Mouse (Mus musculus) kidney, adult 18-20 months (tissue): Measurements from ENCODE around the gene Sos1.
"Not testable (repeated sequence)": the region's sequence is repeated elsewhere in the genome, so short reads cannot be mapped to it uniquely, and the experiment has no call there.

Source experiments
- DNase-seq: peaks from one replicate; pipeline ENCODE4 v3.0.0; 2021

Gene Sos1

GRCm38 (mm10) chr17:80418572-80419210 is 61.6 kb downstream of the Sos1 start:
- no peak for DNase-seq

GRCm38 (mm10) chr17:80411182-80411581 is 69.1 kb downstream of the Sos1 start:
- DNase-seq = no peak

- no peak for DNase-seq
Observed at GRCm38 (mm10) chr17:80398243-80398642, 82.0 kb downstream of the Sos1 start.

GRCm38 (mm10) chr17:80391423-80392403 is 88.5 kb downstream of the Sos1 start:
- peak; percentile 55 for DNase-seq

GRCm38 (mm10) chr17:80390024-80390423 is 90.2 kb downstream of the Sos1 start:
- DNase-seq = no peak

- DNase-seq = no peak
Observed at GRCm38 (mm10) chr17:80385671-80386070, 94.6 kb downstream of the Sos1 start.

GRCm38 (mm10) chr17:80378386-80378785 is 101.9 kb downstream of the Sos1 start:
- not testable (repeated sequence) for DNase-seq

GRCm38 (mm10) chr17:80373726-80374096 is 106.5 kb downstream of the Sos1 start:
- DNase-seq = no peak

GRCm38 (mm10) chr17:80372989-80373725 is 107.1 kb downstream of the Sos1 start, which contains the start of gene Gm10190:
Gene Gm10190, minus strand, starts transcription at chr17:80373541.
- DNase-seq = peak; percentile 90

GRCm38 (mm10) chr17:80368606-80369005 is 111.6 kb downstream of the Sos1 start:
- no peak for DNase-seq

- DNase-seq = peak; percentile 19
Observed at GRCm38 (mm10) chr17:80367276-80367675, 113.0 kb downstream of the Sos1 start.

- DNase-seq = no peak
Observed at GRCm38 (mm10) chr17:80360245-80360644, 120.0 kb downstream of the Sos1 start.

GRCm38 (mm10) chr17:80347234-80347633 is 133.0 kb downstream of the Sos1 start:
- DNase-seq = no peak

- peak; percentile 9 for DNase-seq
Observed at GRCm38 (mm10) chr17:80346591-80347125, 133.6 kb downstream of the Sos1 start.

- DNase-seq = no peak
Observed at GRCm38 (mm10) chr17:80345277-80345676, 135.0 kb downstream of the Sos1 start.
